Mouse (Mus musculus): ENCODE measurements around the gene Lpin2.

The Lpin2 gene

DNA sequence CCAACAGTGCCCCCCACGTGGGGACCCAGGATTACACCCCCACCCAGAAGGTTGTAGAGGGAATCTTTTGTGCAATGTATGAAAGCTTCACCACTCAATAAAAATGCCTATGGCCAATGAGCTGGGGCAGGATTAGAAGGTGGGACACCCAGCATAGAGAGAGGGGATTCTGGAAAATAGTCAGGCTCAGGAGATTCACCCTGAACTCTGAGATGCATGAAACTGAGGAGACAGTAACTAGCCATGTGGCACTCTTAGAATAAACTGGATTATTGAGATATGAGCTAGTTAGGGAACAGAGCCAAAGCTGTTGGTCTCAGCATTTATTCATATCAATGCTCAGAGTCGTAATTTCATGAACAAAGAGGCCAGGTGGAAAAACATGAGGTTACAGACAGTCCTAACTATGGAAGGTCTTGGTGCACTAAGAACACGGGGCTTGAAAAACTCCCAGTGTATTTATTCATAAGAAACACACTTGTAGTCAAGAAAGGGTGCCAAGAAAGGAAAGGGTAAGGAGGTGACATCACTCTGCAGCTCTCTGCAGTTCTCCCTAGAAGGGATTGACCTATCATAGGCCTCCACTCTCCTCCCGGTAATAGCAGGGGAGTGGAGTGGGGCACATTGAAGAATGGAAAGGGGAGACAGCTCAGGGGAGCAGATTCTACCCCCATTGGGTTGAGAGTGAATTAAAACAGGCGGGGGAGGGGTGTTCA, 83.1 kb downstream of the Lpin2 start:
- DNase-seq (ENCODE audit: low spot score), result no peak

- no peak for DNase-seq (ENCODE audit: low spot score)
Measured at GRCm38 (mm10) chr17:71267374-71267773, 85.0 kb downstream of the Lpin2 start.

GRCm38 (mm10) chr17:71268152-71268551, 85.8 kb downstream of the Lpin2 start:
- no peak for DNase-seq (ENCODE audit: low spot score)

DNA sequence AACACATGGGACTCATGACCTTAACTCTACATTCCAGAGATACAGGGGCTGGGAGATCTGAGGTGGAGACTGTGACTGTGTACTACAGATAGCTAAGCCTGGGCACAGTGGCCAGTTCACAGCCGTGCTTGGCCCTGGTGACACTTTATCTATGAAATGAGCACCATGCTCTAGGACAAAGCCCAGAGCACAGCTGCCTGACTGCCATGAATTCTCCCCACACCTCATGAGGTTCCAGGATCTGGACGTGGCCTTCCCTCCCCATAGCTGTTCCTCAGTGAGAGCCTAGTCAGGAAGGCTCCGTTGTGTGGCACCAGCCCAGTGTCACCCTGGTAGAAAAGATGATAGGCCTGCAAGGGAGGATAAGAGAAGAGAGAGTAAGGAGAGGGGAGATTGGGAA, 86.2 kb downstream of the Lpin2 start:
- DNase-seq (ENCODE audit: low spot score), result no peak

GRCm38 (mm10) chr17:71273901-71274300, 91.5 kb downstream of the Lpin2 start:
- DNase-seq (ENCODE audit: low spot score), result no peak

DNA sequence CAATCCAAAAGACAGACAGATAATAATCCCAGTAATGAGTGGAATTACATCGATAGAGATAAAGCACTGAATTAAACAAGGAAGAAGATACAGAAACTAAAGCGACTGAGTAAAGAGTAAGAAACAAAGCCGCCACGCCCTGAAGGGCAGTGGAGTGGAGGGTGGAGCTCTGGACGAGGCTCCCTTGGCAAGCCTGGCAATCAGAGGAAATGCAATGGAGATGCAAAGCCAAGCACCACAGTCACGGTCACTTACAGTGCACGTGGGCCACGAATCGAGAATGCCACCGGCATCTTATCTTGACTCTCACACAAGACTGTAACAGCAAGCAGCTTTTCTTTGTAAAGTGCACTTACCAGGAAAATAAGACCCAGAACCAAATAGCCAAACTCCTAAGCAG, 94.4 kb downstream of the Lpin2 start:
- no peak for DNase-seq (ENCODE audit: low spot score)

GRCm38 (mm10) chr17:71277701-71278491, 95.5 kb downstream of the Lpin2 start:
- no peak for DNase-seq (ENCODE audit: low spot score)

DNA sequence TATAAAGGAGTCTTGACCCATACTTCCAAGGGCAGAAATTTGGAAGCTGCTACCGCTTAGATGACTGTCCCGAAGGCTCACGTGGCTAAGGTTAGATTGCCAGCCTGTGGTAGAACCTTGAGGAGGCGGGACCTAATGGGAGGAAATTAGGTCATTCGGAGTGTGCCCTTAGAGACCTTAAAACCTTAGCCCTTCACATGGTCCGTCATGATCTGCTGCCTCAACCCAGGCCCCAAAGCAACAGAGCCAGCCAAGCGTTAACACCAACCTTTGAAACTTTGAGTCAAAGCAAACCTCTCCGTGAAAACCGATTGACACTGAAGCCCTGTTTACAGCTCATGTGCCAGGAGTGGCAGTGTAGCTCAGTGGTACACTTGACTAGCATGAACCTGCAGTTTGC, 100.4 kb downstream of the Lpin2 start:
- DNase-seq (ENCODE audit: low spot score), result no peak

GRCm38 (mm10) chr17:71283237-71283636, 100.9 kb downstream of the Lpin2 start:
- no peak for DNase-seq (ENCODE audit: low spot score)

GRCm38 (mm10) chr17:71284890-71285289, 102.5 kb downstream of the Lpin2 start:
- no peak for DNase-seq (ENCODE audit: low spot score)

DNA sequence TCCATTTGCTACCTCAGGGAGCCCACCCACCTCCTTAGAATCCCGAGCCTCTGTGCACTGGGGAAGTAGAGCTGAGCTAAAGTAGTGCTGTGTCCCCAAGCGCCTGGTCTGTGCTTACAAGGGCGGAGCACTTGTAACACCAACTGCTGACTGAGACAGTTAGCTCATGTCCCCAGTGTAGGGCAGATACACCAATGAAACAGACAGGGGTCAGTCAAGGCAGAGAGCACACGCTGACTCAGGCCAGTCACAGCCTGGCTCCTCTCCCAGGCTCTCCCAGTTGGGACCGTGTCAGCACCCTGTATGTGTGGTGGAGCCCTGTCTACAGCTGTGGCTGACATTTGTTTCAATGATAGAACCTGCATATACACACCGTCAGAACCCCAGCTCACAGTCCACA, 103.6 kb downstream of the Lpin2 start:
- DNase-seq (ENCODE audit: low spot score), result no peak

DNA sequence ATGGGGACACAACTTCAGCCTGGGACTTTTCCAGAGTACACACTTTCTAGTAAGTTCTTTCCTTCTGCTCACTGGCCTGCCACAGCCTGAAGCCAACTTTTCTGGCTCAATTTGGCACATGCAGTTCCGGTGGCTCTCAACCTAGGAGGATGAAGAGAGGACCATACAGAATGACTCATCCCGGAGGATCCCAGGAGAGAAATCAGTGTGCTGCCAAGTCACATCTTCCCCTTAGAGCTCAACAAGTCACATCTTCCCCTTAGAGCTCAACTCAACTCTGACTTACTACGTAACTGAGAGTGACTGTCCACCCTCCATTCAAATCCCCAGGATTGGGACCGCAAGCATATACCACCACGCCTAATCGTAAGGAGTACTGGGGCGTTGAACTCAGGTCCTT, 105.2 kb downstream of the Lpin2 start:
- no peak for DNase-seq (ENCODE audit: low spot score)

DNA sequence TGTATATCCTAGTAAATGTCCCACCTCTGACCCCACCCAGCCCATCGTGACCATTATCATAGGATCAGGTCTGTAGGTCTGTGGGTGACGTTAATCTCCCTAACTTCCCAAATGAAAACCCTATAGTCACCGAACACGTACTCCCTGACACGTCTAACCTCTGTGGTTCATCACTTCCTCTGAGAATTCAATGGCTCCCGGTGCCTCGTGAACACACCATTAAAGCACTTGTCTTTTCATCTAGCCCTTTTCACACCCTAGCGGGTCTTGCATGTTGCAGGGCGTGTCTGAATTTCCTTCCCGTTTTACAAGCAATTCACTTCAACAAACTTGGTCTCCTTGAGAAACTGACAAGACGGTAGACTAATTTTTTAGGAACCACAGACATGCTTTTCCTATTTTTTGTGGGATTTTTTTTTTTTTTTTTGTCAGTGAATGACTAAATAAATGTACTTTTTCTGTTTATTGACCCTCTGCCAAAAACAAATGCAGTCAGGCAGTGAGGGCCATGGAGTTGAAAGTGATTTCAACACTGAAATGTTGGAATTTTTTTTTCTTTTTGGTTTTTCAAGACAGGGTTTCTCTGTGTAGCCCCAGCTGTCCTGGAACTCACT, 105.9 kb downstream of the Lpin2 start:
- DNase-seq (ENCODE audit: low spot score), result no peak

- no peak for DNase-seq (ENCODE audit: low spot score)
Measured at GRCm38 (mm10) chr17:71288808-71289548, 106.6 kb downstream of the Lpin2 start.

GRCm38 (mm10) chr17:71289572-71290176, 107.3 kb downstream of the Lpin2 start:
- DNase-seq (ENCODE audit: low spot score), result no peak

GRCm38 (mm10) chr17:71290486-71291410, 108.4 kb downstream of the Lpin2 start:
- no peak for DNase-seq (ENCODE audit: low spot score)

DNA sequence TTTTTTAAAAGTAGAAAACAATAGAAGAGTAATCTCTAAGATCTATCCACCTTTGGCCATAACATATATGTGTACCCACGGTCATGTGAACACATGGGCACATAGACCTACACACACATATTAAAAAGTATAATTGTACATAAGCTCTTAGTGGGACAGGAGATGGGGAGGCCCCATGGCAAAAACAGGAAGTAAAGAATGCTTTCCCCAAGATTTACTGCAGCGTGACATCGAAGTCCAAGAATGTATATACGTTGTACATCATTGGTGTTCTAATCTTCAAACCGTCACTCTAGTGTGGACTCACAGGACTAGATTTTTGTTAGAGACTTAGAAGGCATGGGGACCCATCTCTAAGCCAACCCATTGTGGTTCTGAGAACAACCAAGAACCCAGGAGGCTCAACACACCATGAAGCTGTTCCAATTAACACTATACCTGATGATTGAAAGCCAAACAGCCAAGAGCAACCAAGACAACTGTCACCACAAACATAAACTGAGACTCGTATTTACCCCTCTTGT, 109.6 kb downstream of the Lpin2 start:
- DNase-seq (ENCODE audit: low spot score), result no peak

GRCm38 (mm10) chr17:71292897-71293296, 110.5 kb downstream of the Lpin2 start:
- no peak for DNase-seq (ENCODE audit: low spot score)

DNA sequence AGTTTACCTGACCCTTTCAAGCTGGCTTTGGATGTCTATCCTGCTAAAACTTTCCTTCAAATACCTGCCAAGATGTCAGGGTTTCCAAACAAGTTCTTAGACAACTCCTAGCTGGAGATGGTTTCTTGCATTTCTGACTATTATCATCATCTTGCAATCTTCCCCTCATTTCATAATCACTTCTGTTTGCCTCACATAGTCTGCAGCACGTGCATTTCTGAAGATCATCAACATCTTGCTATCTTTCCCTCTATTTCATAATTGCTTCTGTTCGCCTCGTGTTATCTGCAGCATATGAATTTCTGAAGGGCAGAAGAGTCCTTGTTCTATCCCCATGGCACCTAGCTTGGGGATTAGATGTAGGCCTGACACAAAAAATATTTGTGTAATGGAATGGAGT, 112.2 kb downstream of the Lpin2 start:
- no peak for DNase-seq (ENCODE audit: low spot score)

All from left cerebral cortex, adult 11 months (tissue).